Mouse (Mus musculus): ENCODE results near the gene Armc2. TPM values are rescaled to one million over a fixed set of nuclear protein-coding genes. Genes with fewer than 3 reads are reported as not detected.

The Armc2 gene
- polyA plus RNA-seq, 1 experiment from 2014 or later: 4.2 TPM

- ATAC-seq (ENCODE audit: low FRiP score, low read depth): no peak
- H3K36me3 ChIP-seq: no peaks in the 10 kb centered on the region; the same call in 1 of the 2 replicates
- no peaks in the 10 kb centered on the region for H3K9me3 ChIP-seq
- no peak overlapping the region for H3K9ac ChIP-seq
- H3K27ac ChIP-seq: no peak overlapping the region
- H3K4me2 ChIP-seq (replicated peaks): no peak overlapping the region
- no peak overlapping the region for H3K4me3 ChIP-seq
- H3K27me3 ChIP-seq: no peaks in the 10 kb centered on the region
- 76% methylated on average over 3 of the region's 3 CpGs for WGBS
- no peaks in the 10 kb centered on the region for H3K4me1 ChIP-seq
Measured at GRCm38 (mm10) chr10:42005259-42005658, 13.0 kb downstream of the Armc2 start.

GRCm38 (mm10) chr10:42004690-42005089 lies 13.6 kb downstream of the Armc2 start:
- H3K4me2 ChIP-seq (replicated peaks): no peak overlapping the region
- H3K9ac ChIP-seq: no peak overlapping the region
- H3K36me3 ChIP-seq: no peaks in the 10 kb centered on the region; the same call in 1 of the 2 replicates
- ATAC-seq (ENCODE audit: low FRiP score, low read depth): no peak
- no peaks in the 10 kb centered on the region for H3K9me3 ChIP-seq
- WGBS: 52% methylated on average over 7 of the region's 7 CpGs
- no peak overlapping the region for H3K27ac ChIP-seq
- no peaks in the 10 kb centered on the region for H3K27me3 ChIP-seq
- no peak overlapping the region for H3K4me3 ChIP-seq
- no peaks in the 10 kb centered on the region for H3K4me1 ChIP-seq

GRCm38 (mm10) chr10:42004056-42004455 lies 14.2 kb downstream of the Armc2 start:
- Histone ChIP-seq H3K36me3 (no peaks in the 10 kb centered on the region; the same call in 1 of the 2 replicates), H3K27me3 (no peaks in the 10 kb centered on the region), H3K9me3 (no peaks in the 10 kb centered on the region), H3K9ac (no peak overlapping the region), H3K27ac (no peak overlapping the region), H3K4me3 (no peak overlapping the region), H3K4me2 (replicated peaks) (no peak overlapping the region), H3K4me1 (no peaks in the 10 kb centered on the region)
- 87% methylated on average over 1 of the region's 1 CpGs for WGBS
- no peak for ATAC-seq (ENCODE audit: low FRiP score, low read depth)

GRCm38 (mm10) chr10:42003576-42003975 lies 14.7 kb downstream of the Armc2 start:
- no peak overlapping the region for H3K9ac ChIP-seq
- H3K27me3 ChIP-seq: no peaks in the 10 kb centered on the region
- no peaks in the 10 kb centered on the region for H3K4me1 ChIP-seq
- H3K36me3 ChIP-seq: no peaks in the 10 kb centered on the region; the same call in 1 of the 2 replicates
- H3K4me3 ChIP-seq: no peak overlapping the region
- H3K9me3 ChIP-seq: no peaks in the 10 kb centered on the region
- H3K4me2 ChIP-seq (replicated peaks): no peak overlapping the region
- WGBS: 60% methylated on average over 1 of the region's 1 CpGs
- ATAC-seq (ENCODE audit: low FRiP score, low read depth): no peak
- no peak overlapping the region for H3K27ac ChIP-seq

- H3K4me2 ChIP-seq (replicated peaks): no peak overlapping the region
- H3K9me3 ChIP-seq: no peaks in the 10 kb centered on the region
- no peak overlapping the region for H3K27ac ChIP-seq
- no peaks in the 10 kb centered on the region; the same call in 1 of the 2 replicates for H3K36me3 ChIP-seq
- H3K4me3 ChIP-seq: no peak overlapping the region
- no peak overlapping the region for H3K9ac ChIP-seq
- ATAC-seq (ENCODE audit: low FRiP score, low read depth): no peak
- no peaks in the 10 kb centered on the region for H3K27me3 ChIP-seq
- no peaks in the 10 kb centered on the region for H3K4me1 ChIP-seq
- WGBS: 48% methylated on average over 7 of the region's 7 CpGs
Measured at GRCm38 (mm10) chr10:42002436-42002835, 15.8 kb downstream of the Armc2 start.

GRCm38 (mm10) chr10:42001260-42001659 lies 17.0 kb downstream of the Armc2 start:
- H3K4me2 ChIP-seq (replicated peaks): no peak overlapping the region
- no peak overlapping the region for H3K4me3 ChIP-seq
- WGBS: 92% methylated on average over 3 of the region's 3 CpGs
- peaks cover 2% of the 10 kb centered on the region; the same call in 1 of the 2 replicates for H3K4me1 ChIP-seq
- no peak for ATAC-seq (ENCODE audit: low FRiP score, low read depth)
- no peak overlapping the region for H3K27ac ChIP-seq
- no peak overlapping the region for H3K9ac ChIP-seq
- H3K27me3 ChIP-seq: no peaks in the 10 kb centered on the region
- no peaks in the 10 kb centered on the region for H3K9me3 ChIP-seq
- no peaks in the 10 kb centered on the region for H3K36me3 ChIP-seq

- H3K27me3 ChIP-seq: no peaks in the 10 kb centered on the region
- H3K4me1 ChIP-seq: peaks cover 11% of the 10 kb centered on the region
- no peak overlapping the region for H3K4me3 ChIP-seq
- H3K9ac ChIP-seq: no peak overlapping the region
- 79% methylated on average over 1 of the region's 1 CpGs for WGBS
- H3K9me3 ChIP-seq: no peaks in the 10 kb centered on the region
- ATAC-seq (ENCODE audit: low FRiP score, low read depth): no peak
- H3K4me2 ChIP-seq (replicated peaks): no peak overlapping the region
- no peak overlapping the region for H3K27ac ChIP-seq
- H3K36me3 ChIP-seq: no peaks in the 10 kb centered on the region
Measured at GRCm38 (mm10) chr10:41997691-41998178, 20.5 kb downstream of the Armc2 start.

GRCm38 (mm10) chr10:41996157-41996556 lies 22.1 kb downstream of the Armc2 start:
- WGBS: 52% methylated on average over 8 of the region's 8 CpGs
- Histone ChIP-seq H3K27ac (no peak overlapping the region), H3K27me3 (0 out of 2 replicates have a peak, but pooled peaks cover 2% of the 10 kb centered on the region)

GRCm38 (mm10) chr10:41995051-41995450 lies 23.2 kb downstream of the Armc2 start:
- H3K4me2 ChIP-seq (replicated peaks): no peak overlapping the region
- H3K9ac ChIP-seq: no peak overlapping the region
- no peaks in the 10 kb centered on the region for H3K36me3 ChIP-seq
- H3K27me3 ChIP-seq: peaks cover 6% of the 10 kb centered on the region; the same call in 1 of the 2 replicates
- H3K27ac ChIP-seq: no peak overlapping the region
- no peaks in the 10 kb centered on the region for H3K9me3 ChIP-seq
- H3K4me3 ChIP-seq: no peak overlapping the region
- ATAC-seq (ENCODE audit: low FRiP score, low read depth): no peak
- H3K4me1 ChIP-seq: peaks cover 17% of the 10 kb centered on the region
- WGBS: 83% methylated on average over 2 of the region's 2 CpGs

More at GRCm38 (mm10) chr10:41996157-41996556, 22.1 kb downstream of the Armc2 start:
- H3K4me2 ChIP-seq (replicated peaks): no peak overlapping the region
- ATAC-seq (ENCODE audit: low FRiP score, low read depth): no peak
- peaks cover 14% of the 10 kb centered on the region for H3K4me1 ChIP-seq
- H3K36me3 ChIP-seq: no peaks in the 10 kb centered on the region
- H3K9me3 ChIP-seq: no peaks in the 10 kb centered on the region
- no peak overlapping the region for H3K4me3 ChIP-seq
- H3K9ac ChIP-seq: no peak overlapping the region

- Histone ChIP-seq H3K27me3 (peaks cover 8% of the 10 kb centered on the region; the same call in 1 of the 2 replicates), H3K4me3 (no peak overlapping the region), H3K4me1 (peaks cover 17% of the 10 kb centered on the region), H3K36me3 (no peaks in the 10 kb centered on the region), H3K9ac (no peak overlapping the region), H3K9me3 (no peaks in the 10 kb centered on the region), H3K4me2 (replicated peaks) (no peak overlapping the region), H3K27ac (no peak overlapping the region)
- 72% methylated on average over 4 of the region's 4 CpGs for WGBS
- ATAC-seq (ENCODE audit: low FRiP score, low read depth): no peak
Measured at GRCm38 (mm10) chr10:41994578-41994977, 23.7 kb downstream of the Armc2 start.

- Histone ChIP-seq H3K4me2 (replicated peaks) (no peak overlapping the region), H3K9me3 (no peaks in the 10 kb centered on the region), H3K36me3 (no peaks in the 10 kb centered on the region), H3K9ac (no peak overlapping the region), H3K4me3 (no peak overlapping the region), H3K27ac (no peak overlapping the region), H3K4me1 (peaks cover 17% of the 10 kb centered on the region), H3K27me3 (peaks cover 8% of the 10 kb centered on the region; the same call in 1 of the 2 replicates)
- WGBS: 80% methylated on average over 5 of the region's 5 CpGs
- no peak for ATAC-seq (ENCODE audit: low FRiP score, low read depth)
Measured at GRCm38 (mm10) chr10:41992059-41992440, 26.2 kb downstream of the Armc2 start.

GRCm38 (mm10) chr10:41991364-41992058 lies 26.7 kb downstream of the Armc2 start:
- Histone ChIP-seq H3K27ac (no peak overlapping the region), H3K4me3 (no peak overlapping the region), H3K9me3 (no peaks in the 10 kb centered on the region), H3K27me3 (peaks cover 8% of the 10 kb centered on the region; the same call in 1 of the 2 replicates), H3K4me2 (replicated peaks) (no peak overlapping the region), H3K4me1 (peaks cover 17% of the 10 kb centered on the region), H3K36me3 (no peaks in the 10 kb centered on the region), H3K9ac (no peak overlapping the region)
- ATAC-seq (ENCODE audit: low FRiP score, low read depth): no peak
- WGBS: 38% methylated on average over 14 of the region's 14 CpGs

Measured in limb, embryonic 13.5 days (tissue).